Mouse (Mus musculus) gastrocnemius, adult 8-10 months (tissue): ENCODE data around the gene Ddx3y. TPM values are rescaled to one million over a fixed set of nuclear protein-coding genes. Genes with fewer than 3 reads are reported as not detected.

Experiments used
- DNase-seq, 2 experiments: peaks; one replicate each; pipeline ENCODE4 v3.0.0; 2022; ENCODE audit warnings: low spot score in 2 of 2
- total RNA-seq, 4 experiments: library from RNA; stranded (reverse); gene quantifications; 2 replicates each; pipeline ENCODE4 v1.2.4; 2022

Ddx3y gene
- 10 to 100 TPM in 2 of 4 experiments, not detected in 2; 60.2 to 69.5 TPM for total RNA-seq

DNA sequence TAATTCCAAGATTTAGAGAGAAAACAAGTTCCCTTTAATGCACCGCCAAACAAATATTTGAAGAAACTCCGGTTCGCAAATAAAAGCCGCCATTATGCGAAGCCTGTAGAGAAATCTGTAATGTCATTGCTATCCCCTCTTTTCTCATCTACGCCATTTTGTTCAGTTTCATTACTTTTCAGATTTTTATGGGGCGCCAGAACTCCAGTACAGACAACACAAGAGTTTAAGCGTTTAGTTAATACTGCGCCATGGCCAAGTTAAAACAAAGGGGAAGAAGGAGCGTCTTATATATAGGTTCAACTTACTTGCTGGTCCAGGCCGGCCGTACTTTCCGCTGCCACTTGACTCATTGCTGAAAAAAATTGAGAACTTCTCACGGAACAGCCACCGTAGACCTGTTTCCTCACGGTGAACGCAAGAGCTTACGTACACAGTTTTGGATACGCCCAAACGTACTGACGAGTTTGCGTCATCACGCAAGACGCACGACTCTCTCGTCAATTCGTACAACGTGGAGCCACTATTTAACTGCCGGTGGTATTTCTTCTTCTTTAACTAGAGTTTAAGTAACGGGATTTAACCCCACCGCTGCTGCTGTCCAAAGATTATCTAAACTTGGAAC is at the start of gene Ddx3y:
TSS of gene Ddx3y (minus strand) at position 459 of the 625 bp plus-strand sequence.
- DNase-seq, result peak in 1 of 2 experiments; percentile 35

DNA sequence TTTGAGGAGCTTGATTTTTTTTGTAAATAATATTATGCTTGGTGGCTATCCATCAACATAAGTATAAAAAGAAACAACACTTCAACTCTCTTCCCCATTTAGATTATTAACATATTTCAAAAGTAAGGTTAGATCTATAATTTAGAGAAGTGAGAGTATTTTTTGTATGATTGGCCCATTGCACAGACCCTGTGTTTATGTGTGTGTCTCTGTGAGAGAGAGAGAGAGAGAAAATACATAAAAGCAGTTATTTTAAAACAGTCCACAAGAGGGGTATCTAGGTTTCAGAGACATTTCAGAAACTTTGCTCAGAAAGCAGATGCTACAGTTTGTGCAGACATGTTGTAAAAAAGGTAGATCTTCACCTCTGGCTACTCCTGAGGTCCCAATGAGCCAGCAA is 7.3 kb upstream of the Ddx3y start:
- DNase-seq, result no peak

DNA sequence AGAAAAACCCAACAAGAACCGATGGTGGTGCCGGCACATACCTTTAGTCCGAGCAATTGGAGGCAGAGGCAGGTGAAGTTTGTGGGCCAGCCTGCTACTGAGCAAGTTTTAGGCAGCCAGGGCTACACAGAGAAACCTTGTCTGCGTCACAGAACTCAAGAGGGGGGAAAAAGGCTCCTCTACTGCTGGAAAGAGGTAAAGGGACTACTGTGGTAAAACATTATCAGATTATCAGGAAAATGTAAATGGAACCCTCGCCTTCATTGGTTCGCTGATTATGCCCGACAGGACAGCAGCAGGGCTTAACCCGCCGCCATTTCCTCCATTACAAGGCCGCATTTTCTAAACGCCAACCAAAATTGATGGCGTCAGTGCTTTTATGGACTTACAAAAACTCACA is 694 bp downstream of the Ddx3y start:
- no peak for DNase-seq

DNA sequence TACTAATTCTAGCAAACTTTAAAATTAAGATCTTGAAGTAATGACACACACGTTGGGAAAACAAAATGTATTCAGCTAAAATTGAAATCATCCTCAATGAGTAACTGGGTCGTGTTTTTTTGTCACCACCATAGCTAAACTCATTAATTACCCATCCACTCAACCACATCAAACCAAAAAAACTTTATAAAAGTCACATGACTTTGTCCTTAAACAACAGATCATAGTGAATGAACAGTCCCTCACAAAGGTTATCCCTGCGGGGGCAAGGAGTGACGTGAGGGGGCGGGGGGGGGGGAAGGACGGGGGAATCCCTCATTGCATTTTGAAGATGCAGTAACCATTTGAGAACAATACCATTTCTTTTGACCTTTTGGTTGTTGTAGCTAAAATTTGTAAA is 40.3 kb downstream of the Ddx3y start:
- no peak for DNase-seq

DNA sequence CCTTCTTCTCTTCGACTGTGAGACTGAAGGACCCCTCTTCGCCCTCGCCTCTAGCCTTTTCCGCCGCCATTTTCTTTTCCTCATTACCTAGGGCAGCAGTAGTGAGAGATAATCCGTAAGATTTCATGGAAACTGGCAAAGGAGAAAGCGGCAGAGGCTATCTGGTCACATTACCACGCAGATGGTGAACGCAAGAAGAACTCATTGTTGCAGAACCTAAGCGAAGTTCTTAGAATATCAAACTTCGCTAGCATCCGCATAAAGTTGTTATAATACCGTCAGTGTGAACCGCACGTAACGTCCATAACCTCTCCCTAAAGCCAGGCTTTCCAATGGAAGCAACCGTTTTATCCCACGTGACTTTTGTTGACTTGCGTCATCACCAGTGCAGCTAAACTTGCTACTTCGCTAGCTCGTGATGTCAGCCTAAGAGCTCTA is 41.0 kb downstream of the Ddx3y start, which contains the start of gene Uty:
TSS of gene Uty (minus strand) at position 334 of the 438 bp plus-strand sequence.
- peak in 1 of 2 experiments; percentile 33 for DNase-seq

DNA sequence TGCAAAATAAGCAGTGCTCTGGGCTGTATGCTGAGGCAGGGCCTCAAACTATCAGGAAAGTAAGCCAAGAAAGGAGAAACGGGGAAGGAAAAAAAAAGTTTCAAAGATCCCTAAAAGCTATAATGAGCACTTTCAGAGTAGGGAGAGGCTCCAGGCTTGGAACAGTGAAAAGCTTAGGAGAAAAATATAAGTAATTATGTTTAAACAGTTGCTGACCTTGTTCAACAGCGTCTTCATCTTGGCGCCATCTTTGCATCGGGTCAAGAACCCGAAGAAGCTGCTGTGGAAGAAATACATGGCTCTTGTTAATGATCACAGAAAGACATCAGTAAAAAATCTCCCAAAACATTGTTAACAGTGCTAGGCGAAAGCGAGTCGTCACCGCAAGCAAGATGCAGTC is 41.5 kb downstream of the Ddx3y start:
- no peak for DNase-seq

DNA sequence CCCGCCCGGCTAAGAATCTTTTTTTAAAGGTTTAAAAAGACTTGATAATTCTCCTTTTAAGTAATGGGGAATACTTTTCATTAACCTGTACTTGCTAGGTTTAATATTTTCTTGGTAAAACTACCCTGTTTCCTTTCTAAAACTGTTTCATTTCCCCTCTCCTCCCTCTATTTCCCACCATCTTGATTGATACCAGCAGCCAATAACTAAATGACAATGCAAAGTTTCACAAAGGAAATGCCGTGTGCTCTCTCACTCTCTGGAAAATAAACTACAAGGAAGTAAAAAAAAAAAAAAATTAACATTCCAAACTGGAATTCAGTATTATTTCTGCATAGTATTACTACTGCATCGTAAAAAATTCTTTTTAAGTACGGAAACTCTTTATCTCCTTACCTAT is 42.0 kb downstream of the Ddx3y start:
- DNase-seq, result no peak

DNA sequence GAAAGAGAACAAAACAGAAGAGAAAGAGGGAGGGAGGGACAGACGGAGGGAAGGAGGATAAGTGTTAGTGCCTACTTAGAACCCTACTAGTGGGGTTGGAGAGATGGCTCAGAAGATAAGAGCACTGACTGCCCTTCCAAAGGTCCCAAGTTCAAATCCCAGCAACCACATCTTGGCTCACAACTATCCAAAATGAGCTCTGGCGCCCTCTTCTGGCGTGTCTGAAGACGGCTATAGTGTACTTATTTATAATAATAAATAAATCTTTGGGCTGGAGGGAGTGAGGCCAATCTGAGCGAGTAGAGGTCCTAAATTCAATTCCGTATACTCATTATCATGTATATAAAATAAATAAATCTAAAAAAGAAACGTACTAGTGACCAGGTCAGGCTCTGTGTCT is 66.4 kb downstream of the Ddx3y start:
- no peak for DNase-seq

Other genes with a start within 250 kb of the Ddx3y start
- 10 to 100 TPM in 2 of 4 experiments, not detected in 2; 11.7 to 13.9 TPM for gene Uty, start 40.9 kb downstream of the Ddx3y start, total RNA-seq
- not detected for gene Usp9y, start 173.2 kb upstream of the Ddx3y start, total RNA-seq